Mouse (Mus musculus) heart, postnatal 10 days (tissue): ENCODE results near the gene Nhs. TPM values are rescaled to one million over a fixed set of nuclear protein-coding genes. Genes with fewer than 3 reads are reported as not detected.

ENCODE experiments used
- DNase-seq, 2 experiments: peaks; one replicate each; pipeline ENCODE4 v3.0.0; 2021
- intact Hi-C: fragments of 180-260 bp; cut with DNase I; formaldehyde crosslinking; loops from one replicate; pipeline ENCODE4 v1.15.1; 2025
- total RNA-seq, 2 experiments: library from RNA; stranded (reverse); gene quantifications; 2 replicates each; pipeline ENCODE4 v1.2.3; 2021

Gene Nhs
- total RNA-seq, 2 experiments from 2014 or later: 1.0 to 1.9 TPM

- intact Hi-C loops: loop anchor here (5.0 kb wide), 2 partner anchors 91 to 194 kb away; partner anchors contain the start of gene Nhs
These were observed 196.7 kb downstream of the Nhs start for GRCm38 (mm10) chrX:161962855-161963254.

GRCm38 (mm10) chrX:161961756-161962155 lies 197.8 kb downstream of the Nhs start:
- intact Hi-C loops: loop anchor here (5.0 kb wide), 2 partner anchors 89 to 196 kb away; partner anchors contain the start of gene Nhs
- peak in 1 of 2 experiments; percentile 9 for DNase-seq

More at GRCm38 (mm10) chrX:161962855-161963254, 196.7 kb downstream of the Nhs start:
- DNase-seq: no peak

GRCm38 (mm10) chrX:161961176-161961575 lies 198.4 kb downstream of the Nhs start:
- intact Hi-C loops: loop anchor here (5.0 kb wide), 2 partner anchors 89 to 196 kb away; partner anchors contain the start of gene Nhs
- DNase-seq: peak; percentile 63 to 67

GRCm38 (mm10) chrX:161952356-161952755 lies 207.2 kb downstream of the Nhs start:
- no peak for DNase-seq
- intact Hi-C loops: no loop called here

- DNase-seq: no peak
- intact Hi-C loops: no loop called here
These were observed 216.3 kb downstream of the Nhs start for GRCm38 (mm10) chrX:161943098-161943680.

GRCm38 (mm10) chrX:161940696-161941095 lies 218.8 kb downstream of the Nhs start:
- DNase-seq: peak in 1 of 2 experiments; percentile 15
- intact Hi-C loops: no loop called here

GRCm38 (mm10) chrX:161926683-161927053 lies 232.9 kb downstream of the Nhs start:
- intact Hi-C loops: no loop called here
- DNase-seq: no peak

GRCm38 (mm10) chrX:161925973-161926682 lies 233.4 kb downstream of the Nhs start:
- peak in 1 of 2 experiments; percentile 18 for DNase-seq
- intact Hi-C loops: no loop called here

GRCm38 (mm10) chrX:161922655-161923054 lies 236.9 kb downstream of the Nhs start:
- no peak for DNase-seq
- intact Hi-C loops: no loop called here

GRCm38 (mm10) chrX:161921581-161921980 lies 237.9 kb downstream of the Nhs start:
- DNase-seq: peak; percentile 1 to 15
- intact Hi-C loops: no loop called here

GRCm38 (mm10) chrX:161909963-161910362 lies 249.6 kb downstream of the Nhs start:
- intact Hi-C loops: no loop called here
- DNase-seq: peak; percentile 23 to 25

GRCm38 (mm10) chrX:161908652-161909403 lies 250.7 kb downstream of the Nhs start:
- intact Hi-C loops: no loop called here
- peak in 1 of 2 experiments; percentile 8 for DNase-seq

- peak in 1 of 2 experiments; percentile 3 for DNase-seq
- intact Hi-C loops: no loop called here
These were observed 251.6 kb downstream of the Nhs start for GRCm38 (mm10) chrX:161907595-161908592.

GRCm38 (mm10) chrX:161894442-161894841 lies 265.1 kb downstream of the Nhs start:
- no peak for DNase-seq
- intact Hi-C loops: no loop called here

GRCm38 (mm10) chrX:161883661-161884060 lies 275.9 kb downstream of the Nhs start:
- DNase-seq: no peak
- intact Hi-C loops: no loop called here

- intact Hi-C loops: loop anchor here (10.0 kb wide), 1 partner anchor 278 kb away; the partner anchor contains the start of gene Nhs
These were observed 282.4 kb downstream of the Nhs start for GRCm38 (mm10) chrX:161877123-161877522.

GRCm38 (mm10) chrX:161873511-161873910 lies 286.0 kb downstream of the Nhs start:
- DNase-seq: peak in 1 of 2 experiments; percentile 31
- intact Hi-C loops: loop anchor here (2.0 to 10.0 kb wide), 4 partner anchors 89 to 579 kb away; partner anchors contain the start of gene Nhs

More at GRCm38 (mm10) chrX:161877123-161877522, 282.4 kb downstream of the Nhs start:
- no peak for DNase-seq

GRCm38 (mm10) chrX:161871306-161871705 lies 288.2 kb downstream of the Nhs start:
- intact Hi-C loops: loop anchor here (5.0 to 10.0 kb wide), 3 partner anchors 91 to 581 kb away; partner anchors contain the start of gene Nhs
- no peak for DNase-seq

- intact Hi-C loops: no loop called here
These were observed 303.9 kb downstream of the Nhs start for GRCm38 (mm10) chrX:161855630-161856029.

More at GRCm38 (mm10) chrX:161855630-161856029, 303.9 kb downstream of the Nhs start:
- no peak for DNase-seq
